Mouse (Mus musculus) liver, postnatal 0 days (tissue): ENCODE data around the gene Fn3k. TPM values are rescaled to one million over a fixed set of nuclear protein-coding genes. Genes with fewer than 3 reads are reported as not detected.

Source experiments
- ATAC-seq: fragments of 200-750 bp; cut with Nextera tagmentation; 2 replicates; pipeline ENCODE4 v1.8.0; 2017; ENCODE audit warnings: mild to moderate bottlenecking, moderate library complexity
- DNase-seq: peaks from one replicate; pipeline ENCODE4 v3.0.0-alpha.2; 2016
- H3K27ac ChIP-seq: fragments of 300-500 bp; sonication (generic); 2 replicates; pipeline ENCODE4 v1.5.1; 2014; ENCODE audit warnings: antibody characterized with exemption, moderate library complexity, mild to moderate bottlenecking, low read depth
- H3K27me3 ChIP-seq: fragments of 300-500 bp; sonication (generic); 2 replicates; pipeline ENCODE4 v1.6.1; 2014; ENCODE audit warnings: low read length, control low read depth, mixed read lengths; ENCODE audit not compliant: insufficient read depth
- H3K36me3 ChIP-seq: fragments of 300-500 bp; sonication (generic); replicated peaks from 2 replicates; pipeline ENCODE4 v1.6.1; 2014; ENCODE audit warnings: mild to moderate bottlenecking, control low read depth, low read length, moderate library complexity, mixed read lengths; ENCODE audit not compliant: insufficient read depth
- H3K4me1 ChIP-seq: fragments of 300-500 bp; sonication (generic); 2 replicates; pipeline ENCODE4 v1.6.1; 2014; ENCODE audit warnings: antibody characterized with exemption, mild to moderate bottlenecking, control low read depth; ENCODE audit not compliant: insufficient read depth
- H3K4me2 ChIP-seq: fragments of 300-500 bp; sonication (generic); 2 replicates; pipeline ENCODE4 v1.6.1; 2014; ENCODE audit warnings: low read depth, mild to moderate bottlenecking, low read length, moderate library complexity, mixed read lengths
- H3K4me3 ChIP-seq: fragments of 300-500 bp; sonication (generic); 2 replicates; pipeline ENCODE4 v1.5.1; 2014; ENCODE audit warnings: low read depth, low read length
- H3K9ac ChIP-seq: fragments of 300-500 bp; sonication (generic); replicated peaks from 2 replicates; pipeline ENCODE4 v1.6.1; 2014; ENCODE audit warnings: mild to moderate bottlenecking, moderate library complexity
- H3K9me3 ChIP-seq: fragments of 300-500 bp; sonication (generic); 2 replicates; pipeline ENCODE4 v1.6.1; 2016; ENCODE audit warnings: mild to moderate bottlenecking, control low read depth, low read length, mixed read lengths
- CTCF ChIP-seq: sonication (generic); IDR thresholded peaks from 2 replicates; pipeline ENCODE4 v1.5.1; 2016; ENCODE audit warnings: antibody characterized with exemption, low read depth
- EP300 ChIP-seq: IDR thresholded peaks from 2 replicates; pipeline ENCODE4 v1.6.1; 2016; ENCODE audit warnings: antibody characterized with exemption, low read depth, mild to moderate bottlenecking
- WGBS: fragments of 180-500 bp; shearing (Covaris S2); extraction: QIAGEN DNeasy Blood & Tissue Kit; methylation state at CpG from one replicate; pipeline ENCODE4 v1.1.7; 2014; ENCODE audit not compliant: insufficient replicate concordance; 5-methylcytosine and 5-hydroxymethylcytosine counted together
- polyA plus RNA-seq: library from polyadenylated mRNA; unstranded; fragments of >200 nt; fragmentation: Nextera tagmentation; extraction: Ambion mirVana; gene quantifications from 2 replicates; pipeline ENCODE4 v1.2.1, GENCODE M21; 2015

The Fn3k gene
- polyA plus RNA-seq, 1 experiment from 2014 or later: 14.6 TPM

GRCm38 (mm10) chr11:121420830-121421552 is 13.7 kb upstream of the Fn3k start, which contains the start of gene Fn3krp:
Fn3krp (plus strand) TSS chr11:121421401.
- DNase-seq: peak; percentile 100
- Histone ChIP-seq H3K9ac (peak within 1 kb of the TSS; percentile 86), H3K27me3 (no peaks in the 10 kb centered on the region), H3K4me1 (peaks cover 11% of the 10 kb centered on the region), H3K27ac (peak within 1 kb of the TSS; percentile 71), H3K36me3 (peaks cover 9% of the 10 kb centered on the region), H3K9me3 (no peaks in the 10 kb centered on the region), H3K4me3 (peak within 1 kb of the TSS; percentile 89), H3K4me2 (peak within 1 kb of the TSS; percentile 88)
- TF ChIP-seq EP300: no peak
- peak; percentile 23 for TF ChIP-seq CTCF
- peak; percentile 100 for ATAC-seq
- 2% methylated on average over 28 of the region's 28 CpGs for WGBS

- peak overlapping the region; percentile 71 for H3K27ac ChIP-seq
- peaks cover 16% of the 10 kb centered on the region for H3K36me3 ChIP-seq
- H3K9me3 ChIP-seq: no peaks in the 10 kb centered on the region
- H3K9ac ChIP-seq: peak overlapping the region; percentile 86
- no peak for TF ChIP-seq CTCF
- TF ChIP-seq EP300: no peak
- H3K4me2 ChIP-seq: peak overlapping the region; percentile 88
- DNase-seq: no peak
- H3K27me3 ChIP-seq: no peaks in the 10 kb centered on the region
- H3K4me1 ChIP-seq: peaks cover 11% of the 10 kb centered on the region
- peak overlapping the region; percentile 89 for H3K4me3 ChIP-seq
- peak; percentile 69 for ATAC-seq
- WGBS: under 1% methylated on average over 28 of the region's 28 CpGs
Measured at GRCm38 (mm10) chr11:121421553-121422173, 13.1 kb upstream of the Fn3k start.

- TF ChIP-seq EP300 (peak; percentile 95), CTCF (no peak)
- Histone ChIP-seq H3K4me3 (peak overlapping the region; percentile 58; the same call in 1 of the 2 replicates), H3K27ac (peak overlapping the region; percentile 92), H3K36me3 (peaks cover 24% of the 10 kb centered on the region), H3K4me2 (peak overlapping the region; percentile 89), H3K27me3 (no peaks in the 10 kb centered on the region), H3K9me3 (no peaks in the 10 kb centered on the region), H3K9ac (peak overlapping the region; percentile 50), H3K4me1 (peaks cover 36% of the 10 kb centered on the region)
- WGBS: 50% methylated on average over 4 of the region's 4 CpGs
- ATAC-seq (peak; percentile 83), DNase-seq (peak; percentile 62)
Measured at GRCm38 (mm10) chr11:121433397-121433796, 1.3 kb upstream of the Fn3k start.

- Histone ChIP-seq H3K36me3 (no peaks in the 10 kb centered on the region; the same call in 1 of the 2 replicates), H3K4me3 (peak overlapping the region; percentile 58), H3K27ac (peak overlapping the region; percentile 49; the same call in 1 of the 2 replicates), H3K4me2 (peak overlapping the region; percentile 89), H3K27me3 (no peaks in the 10 kb centered on the region), H3K9ac (peak overlapping the region; percentile 50), H3K9me3 (no peaks in the 10 kb centered on the region), H3K4me1 (peaks cover 35% of the 10 kb centered on the region)
- DNase-seq (no peak), ATAC-seq (no peak)
- WGBS: 66% methylated on average over 5 of the region's 5 CpGs
- TF ChIP-seq CTCF (peak; percentile 21; the same call in 1 of the 2 replicates), EP300 (peak; percentile 75)
Measured at GRCm38 (mm10) chr11:121437236-121437635, 2.5 kb downstream of the Fn3k start.

- Histone ChIP-seq H3K9me3 (no peaks in the 10 kb centered on the region), H3K36me3 (no peaks in the 10 kb centered on the region; the same call in 1 of the 2 replicates), H3K4me1 (peaks cover 14% of the 10 kb centered on the region; the same call in 1 of the 2 replicates), H3K27me3 (no peaks in the 10 kb centered on the region), H3K27ac (0 out of 2 replicates have a peak overlapping the region, but pooled peaks have one; percentile 30), H3K4me2 (peak overlapping the region; percentile 18), H3K4me3 (no peak overlapping the region), H3K9ac (no peak overlapping the region)
- 62% methylated on average over 5 of the region's 5 CpGs for WGBS
- peak; percentile 47 for ATAC-seq
- TF ChIP-seq CTCF (no peak), EP300 (no peak)
- DNase-seq: no peak
Measured at GRCm38 (mm10) chr11:121439686-121440292, 5.1 kb downstream of the Fn3k start.

GRCm38 (mm10) chr11:121441653-121442052 is 6.9 kb downstream of the Fn3k start:
- H3K36me3 ChIP-seq: no peaks in the 10 kb centered on the region; the same call in 1 of the 2 replicates
- ATAC-seq (no peak), DNase-seq (no peak)
- 80% methylated on average over 4 of the region's 4 CpGs for WGBS
- no peak overlapping the region for H3K4me2 ChIP-seq
- peaks cover 4% of the 10 kb centered on the region; the same call in 1 of the 2 replicates for H3K27me3 ChIP-seq
- peaks cover 10% of the 10 kb centered on the region; the same call in 1 of the 2 replicates for H3K4me1 ChIP-seq
- H3K9ac ChIP-seq: no peak overlapping the region
- no peak overlapping the region for H3K27ac ChIP-seq
- H3K9me3 ChIP-seq: no peaks in the 10 kb centered on the region
- no peak overlapping the region for H3K4me3 ChIP-seq
- TF ChIP-seq CTCF: no peak
- no peak for TF ChIP-seq EP300
